Mouse (Mus musculus) lung, postnatal 14 days (tissue): ENCODE results near the gene Pbld1.
A peak's percentile ranks its signal among the peaks of the same experiment; 100 is the strongest.

Experiments
- DNase-seq: peaks from one replicate; pipeline ENCODE4 v3.0.0; 2021

Pbld1 gene

GRCm38 (mm10) chr10:63059862-63060261, at the start of gene Pbld1:
Gene Pbld1 (plus strand): TSS chr10:63060162.
- DNase-seq = no peak

- no peak for DNase-seq
These were observed 49.7 kb upstream of the Pbld1 start for GRCm38 (mm10) chr10:63010268-63010667.

DNA sequence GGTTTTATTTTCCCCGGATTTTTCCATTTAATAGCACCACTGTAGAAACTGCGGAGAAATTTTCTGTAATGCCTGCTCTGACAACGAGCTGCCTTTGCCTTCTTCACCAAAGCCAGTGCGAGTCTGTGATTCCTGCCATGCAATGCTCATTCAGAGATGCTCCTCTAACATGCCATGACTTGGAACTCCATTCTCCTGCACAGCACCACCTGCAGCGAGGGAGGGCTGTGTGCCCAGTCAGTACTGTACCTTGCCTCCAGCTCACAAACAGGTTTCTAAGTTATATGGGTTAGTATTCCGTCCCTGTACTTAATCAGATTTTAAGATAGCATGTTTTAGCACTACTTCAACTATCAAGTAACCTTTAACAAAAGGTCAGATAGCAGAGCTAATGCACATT, 48.4 kb upstream of the Pbld1 start:
- no peak for DNase-seq

DNA sequence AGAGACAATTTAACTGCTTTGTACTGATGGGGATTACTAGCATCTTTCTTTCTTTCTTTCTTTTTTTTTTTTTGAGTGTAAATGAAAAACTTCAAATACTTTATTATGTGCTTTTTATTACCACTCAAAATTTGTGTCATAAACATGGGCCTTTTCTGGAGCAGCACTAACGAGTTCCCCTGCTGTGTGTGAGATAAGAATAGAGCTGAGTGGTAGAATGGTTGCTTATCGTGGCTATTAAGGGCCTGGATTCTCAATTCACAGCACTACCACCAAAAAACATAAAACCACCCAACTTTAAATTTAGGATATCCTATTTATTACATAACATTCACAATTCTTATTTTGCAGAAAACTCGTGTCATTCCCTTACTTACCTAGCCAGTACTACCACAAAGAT, 46.5 kb upstream of the Pbld1 start:
- no peak for DNase-seq

- no peak for DNase-seq
These were observed 45.8 kb upstream of the Pbld1 start for GRCm38 (mm10) chr10:63014168-63014567.

DNA sequence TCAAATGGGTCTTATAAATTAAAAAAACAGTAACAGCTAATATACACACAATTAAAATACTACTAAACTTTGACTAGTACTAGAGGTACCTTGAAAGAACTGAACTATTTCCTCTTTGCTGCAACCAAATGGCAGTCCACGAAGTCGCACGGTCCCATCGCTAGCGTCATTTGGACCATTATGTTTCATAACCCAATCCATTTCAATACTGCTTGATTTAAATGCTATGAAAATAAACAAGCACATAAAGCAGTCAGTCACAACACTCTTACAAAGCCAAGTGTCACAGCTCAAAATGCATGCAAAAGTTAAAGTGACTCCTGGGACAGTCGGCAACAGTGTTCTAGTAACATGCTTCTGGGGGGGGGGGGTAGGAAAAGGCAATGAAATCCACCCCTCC, 40.7 kb upstream of the Pbld1 start:
- DNase-seq = no peak

DNA sequence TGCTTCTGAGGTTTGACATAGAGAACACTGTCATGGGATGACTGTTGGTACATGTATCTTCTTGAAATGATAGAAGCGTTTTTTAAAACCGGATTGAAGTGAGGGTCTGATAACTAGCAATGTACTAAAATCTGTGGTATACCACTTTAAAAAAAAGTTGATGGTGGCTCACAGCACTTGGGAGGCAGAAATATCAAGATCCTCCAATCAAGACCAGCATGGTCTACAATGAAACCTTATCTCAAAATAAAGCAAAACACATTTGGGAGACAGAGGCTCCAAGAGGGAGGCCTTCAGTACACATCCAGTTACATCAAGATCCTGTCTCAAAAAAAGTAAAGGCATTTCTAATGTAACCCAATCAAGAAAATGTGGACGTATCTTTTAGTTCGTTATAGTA, 38.3 kb upstream of the Pbld1 start:
- no peak for DNase-seq

GRCm38 (mm10) chr10:63022541-63023120, 37.3 kb upstream of the Pbld1 start:
- DNase-seq = peak; percentile 12

- peak; percentile 72 for DNase-seq
These were observed 36.7 kb upstream of the Pbld1 start for GRCm38 (mm10) chr10:63023121-63023748.

DNA sequence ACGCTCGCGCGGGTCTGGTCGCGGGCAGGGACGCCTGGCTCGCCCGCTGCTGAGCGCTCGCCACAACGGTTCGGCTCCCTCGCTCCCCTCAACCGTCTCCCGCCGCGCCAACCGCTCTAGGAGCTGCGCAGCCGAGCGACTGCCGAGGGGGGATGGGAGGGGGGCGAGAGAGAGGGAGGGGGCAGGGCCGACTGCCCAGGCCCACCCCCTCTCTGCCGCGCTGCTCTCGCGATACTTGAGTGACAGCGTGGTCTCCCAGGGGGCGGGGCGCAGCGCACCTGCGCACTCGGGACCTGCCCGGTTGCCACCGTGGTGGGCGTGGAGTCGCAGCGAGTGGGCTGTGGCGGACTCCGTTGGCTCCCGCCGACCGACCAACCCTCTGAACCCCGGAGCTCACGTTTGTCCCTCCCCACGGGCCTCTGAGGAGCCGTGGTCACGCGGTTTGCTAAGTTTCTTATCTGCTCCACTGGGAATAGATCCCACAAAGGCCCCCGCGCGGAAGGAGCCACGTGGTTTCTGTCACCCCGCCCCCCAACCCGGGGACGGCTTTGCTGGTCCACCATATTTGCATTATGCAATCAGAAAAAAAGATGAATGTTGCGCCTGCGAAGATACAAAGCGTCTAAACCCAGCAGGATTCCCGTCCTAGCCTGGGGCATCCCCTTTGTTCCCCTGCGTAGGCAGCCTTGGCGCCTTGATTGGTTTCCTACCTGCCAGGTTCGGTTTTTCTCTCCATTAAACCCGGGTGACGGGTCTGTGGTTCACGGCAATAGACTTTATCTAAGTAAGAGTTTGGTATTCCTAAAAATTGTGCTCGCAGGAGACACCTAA, 36.0 kb upstream of the Pbld1 start, which contains the start of the genes Hnrnph3 and Pbld2:
Gene Hnrnph3 (minus strand): TSS at position 469 of the 831 bp plus-strand sequence.
Gene Pbld2 (plus strand): TSS at position 567 of the 831 bp plus-strand sequence.
- peak; percentile 99 for DNase-seq

DNA sequence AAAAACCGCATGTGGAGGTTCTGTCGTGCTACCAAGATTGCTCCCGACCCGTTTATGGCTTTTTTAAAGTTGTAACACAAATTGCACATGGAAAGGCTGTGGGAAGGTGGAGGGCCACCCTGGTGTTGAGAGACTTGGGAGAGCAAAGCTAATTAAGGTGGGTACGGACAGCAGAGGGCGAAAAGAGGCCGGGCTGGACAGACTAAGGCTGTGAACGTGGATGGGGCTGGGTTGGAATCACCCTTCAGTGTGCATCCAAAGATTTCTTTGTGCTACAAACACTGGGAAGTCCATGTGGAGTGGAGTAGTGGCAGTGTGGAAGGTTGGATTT, 35.4 kb upstream of the Pbld1 start:
- peak; percentile 75 for DNase-seq

DNA sequence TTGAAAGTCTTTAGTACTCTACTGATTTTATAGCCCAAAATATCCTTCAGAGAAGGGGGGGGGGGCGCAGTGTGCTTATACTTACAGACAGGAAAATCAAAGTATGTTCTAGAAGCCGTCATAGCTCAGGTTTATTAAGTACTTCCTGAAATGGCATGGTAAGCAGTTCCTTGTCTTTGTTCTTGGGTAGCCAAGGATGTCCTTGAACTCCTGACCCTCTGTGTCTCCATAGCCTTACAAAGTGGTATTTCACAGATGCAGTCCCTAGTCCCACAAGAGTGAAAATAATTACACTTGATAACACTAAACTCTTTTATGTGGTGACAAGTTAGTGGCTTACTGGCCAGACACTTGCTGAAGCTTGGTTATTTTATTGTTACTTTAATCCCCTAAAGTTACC, 34.9 kb upstream of the Pbld1 start:
- DNase-seq = no peak

- no peak for DNase-seq
These were observed 34.4 kb upstream of the Pbld1 start for GRCm38 (mm10) chr10:63025491-63026011.

DNA sequence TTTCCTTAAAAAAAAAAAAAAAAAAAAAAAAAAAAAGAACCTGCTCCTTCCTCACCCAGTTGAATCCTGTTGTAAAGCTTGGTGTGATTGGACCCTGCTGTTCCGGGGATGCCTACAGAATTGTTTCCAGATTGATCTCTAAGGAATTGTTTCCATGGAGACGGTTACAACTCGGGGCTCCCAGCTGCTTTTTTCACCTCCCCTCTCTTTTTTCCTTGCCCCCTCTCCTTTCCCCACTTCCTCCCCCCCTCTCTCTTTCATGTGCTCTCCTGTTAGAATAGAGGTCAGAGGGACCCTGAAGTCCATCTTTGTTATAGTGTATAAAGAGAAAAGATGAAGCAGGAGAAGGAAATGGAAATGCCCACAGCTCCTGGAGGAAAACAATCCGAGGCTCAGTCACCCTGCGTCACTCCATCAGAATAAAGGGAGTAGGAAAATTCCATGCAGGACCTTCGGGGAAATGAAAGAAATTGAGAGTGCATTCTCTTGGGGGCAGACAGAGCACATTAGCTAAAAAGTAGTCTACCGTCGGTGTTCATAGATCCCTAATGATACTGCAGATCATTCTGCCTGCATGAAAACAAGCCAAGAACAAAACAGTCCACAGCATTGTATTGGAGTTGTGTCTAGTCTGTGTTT, 33.7 kb upstream of the Pbld1 start:
- no peak for DNase-seq

DNA sequence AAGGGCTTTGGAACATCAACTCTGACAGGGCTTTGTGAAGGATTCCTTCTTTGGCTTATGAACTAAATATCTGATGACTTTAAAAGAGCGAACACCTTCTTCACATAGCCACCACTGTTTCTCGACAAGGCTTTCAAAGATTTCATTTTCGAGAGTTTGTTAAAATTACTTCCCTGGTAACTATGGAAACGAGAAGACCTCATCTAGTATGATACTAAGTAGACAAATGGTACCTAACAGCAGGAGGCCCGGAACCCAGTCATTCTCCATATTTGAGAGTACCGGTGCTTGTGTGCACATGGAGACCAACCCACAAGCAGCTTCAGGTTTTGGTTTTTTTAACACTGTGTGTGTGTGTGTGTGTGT, 33.2 kb upstream of the Pbld1 start:
- no peak for DNase-seq

GRCm38 (mm10) chr10:63027376-63028161, 32.4 kb upstream of the Pbld1 start:
- DNase-seq = no peak

- no peak for DNase-seq
These were observed 31.6 kb upstream of the Pbld1 start for GRCm38 (mm10) chr10:63028396-63028795.

DNA sequence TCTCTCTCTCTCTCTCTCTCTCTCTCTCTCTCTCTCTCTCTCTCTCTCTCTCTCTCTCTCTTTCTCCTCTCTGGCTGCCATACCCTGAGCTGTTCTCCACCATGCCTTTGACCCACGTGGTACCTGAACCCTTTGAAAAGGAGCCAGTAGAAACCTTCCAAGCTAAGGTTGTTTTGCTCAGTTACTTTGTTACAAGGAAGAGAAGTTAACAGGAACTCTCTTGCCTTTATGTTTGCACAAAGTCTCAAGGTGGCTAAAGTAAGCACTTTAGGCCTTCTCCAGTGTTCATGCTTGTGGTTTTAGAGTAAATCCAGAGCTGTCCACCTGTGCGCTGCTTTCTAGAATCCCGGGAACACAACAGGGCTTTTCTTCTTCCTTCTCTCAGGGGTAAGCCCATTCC, 27.7 kb upstream of the Pbld1 start:
- DNase-seq = peak; percentile 38

DNA sequence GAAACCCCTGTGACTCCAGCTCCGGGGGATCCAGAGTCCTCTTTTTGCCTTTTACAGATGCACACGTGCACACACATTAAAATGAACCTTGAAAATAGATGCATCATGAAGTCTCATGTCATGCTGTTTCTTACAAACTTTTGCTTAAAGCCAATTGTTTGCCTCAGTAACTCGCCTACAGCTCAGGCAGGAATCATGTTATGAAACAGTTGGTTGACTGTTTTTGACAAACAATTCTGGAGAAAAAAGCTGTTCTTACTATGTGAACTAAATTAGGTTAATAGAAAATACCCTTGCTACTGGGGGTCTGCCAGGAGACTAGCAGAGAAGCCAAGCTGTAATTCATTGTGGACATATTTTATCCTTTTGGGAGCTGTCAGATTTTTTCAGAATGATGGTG, 27.0 kb upstream of the Pbld1 start:
- no peak for DNase-seq

DNA sequence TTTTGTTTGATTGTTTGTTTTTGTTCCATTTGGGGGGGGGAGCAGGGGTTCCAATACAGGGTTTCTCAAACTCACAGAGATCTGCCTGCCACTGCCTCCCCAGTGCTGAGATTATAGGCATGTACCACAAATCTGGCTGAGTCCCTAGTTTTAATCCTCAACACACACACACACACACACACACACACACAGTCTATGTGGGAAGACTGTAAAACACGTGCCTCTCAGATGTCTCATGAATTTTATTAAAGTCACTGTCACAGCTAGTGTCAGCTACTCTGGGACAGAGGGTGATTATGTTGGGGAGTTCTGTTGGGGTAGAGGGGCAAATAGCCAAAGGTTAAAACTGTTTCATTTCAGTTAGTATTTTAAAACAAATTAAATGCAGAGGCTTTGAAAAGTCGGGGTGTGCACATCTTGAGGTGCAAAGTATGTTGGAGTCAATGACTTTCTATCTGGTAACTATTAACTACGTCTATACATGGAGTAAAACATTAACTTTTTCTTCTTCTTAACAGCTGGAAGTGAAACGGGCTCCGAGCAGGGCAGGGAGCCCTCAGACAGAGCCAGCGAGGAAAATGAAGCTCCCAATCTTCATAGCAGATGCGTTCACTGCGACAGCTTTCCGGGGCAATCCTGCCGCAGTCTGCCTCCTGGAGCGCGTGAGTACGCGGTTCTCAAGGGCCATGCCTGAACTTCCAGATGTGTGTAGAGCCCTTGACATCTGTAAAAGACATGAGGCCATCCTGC, 21.2 kb upstream of the Pbld1 start:
- no peak for DNase-seq

- DNase-seq = no peak
These were observed 19.9 kb upstream of the Pbld1 start for GRCm38 (mm10) chr10:63039867-63040628.
